Mouse (Mus musculus) cortical plate, adult 2 months (tissue): ENCODE results near the gene Chn2.

Source experiments
- CTCF ChIP-seq: fragments of 200-500 bp; IDR thresholded peaks from 2 replicates; pipeline ENCODE4 v1.5.1; 2011; ENCODE audit warnings: mild to moderate bottlenecking, control low read depth, low read length; ENCODE audit not compliant: insufficient read depth; ENCODE audit errors: extremely low read depth
- POLR2A ChIP-seq: fragments of 200-500 bp; IDR thresholded peaks from 2 replicates; pipeline ENCODE4 v1.6.1; 2011; ENCODE audit warnings: mild to moderate bottlenecking, low read length, control low read depth; ENCODE audit not compliant: insufficient read depth; ENCODE audit errors: extremely low read depth

DNA sequence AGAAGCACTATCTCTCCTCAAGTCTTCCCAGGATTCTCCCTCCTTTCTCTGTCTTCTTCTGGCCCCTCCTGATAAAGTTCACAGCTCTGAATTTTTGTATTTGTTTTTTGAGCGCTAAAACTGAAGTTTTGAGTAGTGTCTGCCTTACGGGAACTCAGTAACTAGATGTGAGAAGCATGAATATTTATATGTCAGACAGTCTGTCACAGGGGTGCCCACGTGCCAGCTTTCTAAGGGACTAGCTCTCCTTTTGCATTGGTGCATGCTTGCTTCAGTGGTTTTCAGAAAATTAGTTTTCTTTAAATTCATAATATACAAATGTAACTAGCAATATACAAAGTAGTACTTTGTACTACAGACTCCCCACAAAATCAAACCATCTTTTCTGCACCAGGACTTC is 14.0 kb downstream of the Chn2 start:
- TF ChIP-seq CTCF, result no peak
- no peak for TF ChIP-seq POLR2A
